Mouse (Mus musculus) cerebellum, adult 11-12 months (tissue): Measurements from ENCODE around the gene Usp25.

Source experiments
- DNase-seq: peaks from one replicate; pipeline ENCODE4 v3.0.0; 2022

Usp25 gene

GRCm38 (mm10) chr16:77013427-77014320 is at the start of gene Usp25:
Usp25 (plus strand) TSS chr16:77013706.
- peak; percentile 92 for DNase-seq

- no peak for DNase-seq
Measured at GRCm38 (mm10) chr16:76967593-76968275, 45.8 kb upstream of the Usp25 start.

GRCm38 (mm10) chr16:76971211-76971610 is 42.3 kb upstream of the Usp25 start:
- DNase-seq = no peak

- no peak for DNase-seq
Measured at GRCm38 (mm10) chr16:76976787-76977430, 36.6 kb upstream of the Usp25 start.

DNA sequence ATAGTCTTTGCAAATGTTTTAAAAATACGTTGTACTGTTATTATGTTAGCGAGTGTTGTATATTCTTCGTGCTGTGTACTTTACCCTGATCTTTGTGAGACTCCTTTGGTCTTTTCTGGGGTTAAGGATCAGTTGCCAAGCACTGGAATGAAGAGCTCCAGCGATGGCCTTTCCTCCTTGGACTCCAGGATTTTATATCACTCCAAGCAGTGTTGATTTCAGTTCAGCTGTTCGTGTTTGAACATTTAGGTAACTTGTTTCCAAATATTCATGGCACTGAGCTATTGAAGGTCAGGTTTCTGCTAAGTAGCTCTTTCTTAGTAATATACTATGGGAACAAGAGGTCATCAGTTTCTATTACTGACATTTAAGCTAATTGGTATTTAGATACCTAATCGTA is 29.8 kb upstream of the Usp25 start:
- no peak for DNase-seq

DNA sequence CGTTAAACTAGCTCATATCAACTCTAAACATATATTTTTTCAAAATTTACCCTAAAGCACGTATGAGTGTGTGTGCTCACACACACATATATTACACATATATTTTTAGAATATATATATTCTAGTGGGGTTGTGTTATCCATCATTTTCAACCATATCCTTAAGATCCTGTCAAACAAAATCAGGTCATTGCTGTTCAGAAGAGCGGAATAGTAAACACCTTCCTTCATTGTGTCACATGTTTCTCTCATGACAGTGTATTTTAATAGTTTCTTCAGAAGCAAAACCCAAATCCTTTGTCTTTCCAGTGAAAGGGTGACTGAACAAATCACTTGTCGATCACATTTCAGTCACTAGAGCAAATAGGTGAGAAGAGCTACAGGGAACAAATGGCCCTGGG is 25.8 kb upstream of the Usp25 start:
- DNase-seq = no peak

- DNase-seq = no peak
Measured at GRCm38 (mm10) chr16:77003900-77004299, 9.6 kb upstream of the Usp25 start.

DNA sequence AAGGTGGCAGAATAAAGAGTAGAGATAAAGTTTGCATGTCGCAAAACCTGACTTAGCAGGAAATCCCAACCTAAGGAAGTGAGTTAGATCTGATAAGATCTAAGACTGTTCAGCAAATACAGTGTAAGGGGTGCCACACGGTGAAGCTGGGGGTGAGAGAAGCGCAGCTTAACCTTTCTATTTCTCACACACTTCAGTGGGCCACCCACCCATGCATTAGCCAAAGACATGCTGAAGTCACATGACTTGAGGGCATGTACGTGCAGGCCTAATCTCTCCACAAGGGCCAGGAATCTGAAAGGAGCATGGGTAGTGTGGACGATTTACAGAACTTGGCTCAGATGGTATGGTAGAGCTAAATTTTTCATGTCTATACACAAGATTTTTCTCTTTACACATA is 4.3 kb upstream of the Usp25 start:
- DNase-seq = no peak

DNA sequence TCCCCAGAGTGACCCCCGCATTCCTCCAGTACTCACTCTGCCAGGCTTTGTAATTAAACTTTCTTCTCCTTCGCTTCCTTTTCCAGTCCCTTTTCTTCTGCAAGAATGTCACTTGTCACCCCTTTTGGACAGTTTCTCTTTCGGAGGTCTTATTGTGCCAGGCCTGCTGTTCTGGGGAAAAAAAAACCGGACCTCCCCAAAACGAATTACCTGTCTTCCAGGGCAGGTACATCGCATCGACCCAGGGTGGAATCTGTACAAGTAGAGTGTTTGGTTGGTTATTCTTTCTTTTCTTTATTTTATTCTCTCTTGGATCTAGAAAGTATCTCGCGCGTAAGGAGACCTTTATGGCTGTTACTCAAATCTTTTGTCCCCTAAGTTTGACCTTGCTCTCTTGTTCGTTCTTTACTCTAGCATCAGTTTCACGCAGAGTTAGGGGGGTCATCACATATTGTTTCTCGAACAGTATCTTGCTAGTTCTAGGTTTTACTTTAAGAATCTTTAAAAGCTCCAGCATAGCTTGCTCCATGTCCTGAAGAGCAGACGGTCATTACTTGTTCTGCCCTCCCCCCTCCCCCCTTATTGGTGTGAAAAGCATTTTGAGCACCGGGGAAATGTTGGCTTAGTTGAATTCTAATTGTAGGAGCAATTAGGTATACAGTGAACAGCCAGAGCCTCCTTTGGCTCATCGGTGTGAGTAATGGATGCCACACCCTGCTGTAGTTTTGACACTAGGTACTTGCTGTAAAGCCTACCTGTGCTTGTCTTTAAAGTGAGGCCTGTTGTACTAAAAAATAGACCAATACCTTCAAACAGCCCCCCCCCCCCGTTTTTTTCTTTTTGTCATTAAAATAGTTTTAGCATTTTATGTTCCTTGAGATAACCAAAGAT is 1.1 kb downstream of the Usp25 start:
- no peak for DNase-seq

- DNase-seq = no peak
Measured at GRCm38 (mm10) chr16:77015380-77016346, 2.2 kb downstream of the Usp25 start.

GRCm38 (mm10) chr16:77017931-77018330 is 4.4 kb downstream of the Usp25 start:
- no peak for DNase-seq

DNA sequence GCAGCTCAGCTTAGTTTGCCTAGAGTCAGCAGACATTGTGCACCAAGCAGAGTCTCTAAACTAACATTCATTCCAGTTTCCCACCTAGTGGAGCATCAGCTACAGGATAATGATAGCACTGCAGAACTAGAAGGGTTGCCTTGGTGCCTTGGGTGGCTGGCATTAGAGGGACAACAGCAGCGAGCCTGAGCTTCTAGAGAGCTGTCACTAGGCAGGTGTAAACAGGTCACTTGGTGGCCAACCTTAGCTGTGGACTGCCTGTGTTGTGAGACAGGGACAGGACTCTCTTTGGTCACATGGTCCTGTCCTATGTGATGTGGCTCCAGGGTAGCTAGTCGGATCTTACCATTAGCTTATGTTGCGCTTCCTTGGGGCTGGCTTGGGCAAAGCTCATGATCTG is 6.7 kb downstream of the Usp25 start:
- no peak for DNase-seq

DNA sequence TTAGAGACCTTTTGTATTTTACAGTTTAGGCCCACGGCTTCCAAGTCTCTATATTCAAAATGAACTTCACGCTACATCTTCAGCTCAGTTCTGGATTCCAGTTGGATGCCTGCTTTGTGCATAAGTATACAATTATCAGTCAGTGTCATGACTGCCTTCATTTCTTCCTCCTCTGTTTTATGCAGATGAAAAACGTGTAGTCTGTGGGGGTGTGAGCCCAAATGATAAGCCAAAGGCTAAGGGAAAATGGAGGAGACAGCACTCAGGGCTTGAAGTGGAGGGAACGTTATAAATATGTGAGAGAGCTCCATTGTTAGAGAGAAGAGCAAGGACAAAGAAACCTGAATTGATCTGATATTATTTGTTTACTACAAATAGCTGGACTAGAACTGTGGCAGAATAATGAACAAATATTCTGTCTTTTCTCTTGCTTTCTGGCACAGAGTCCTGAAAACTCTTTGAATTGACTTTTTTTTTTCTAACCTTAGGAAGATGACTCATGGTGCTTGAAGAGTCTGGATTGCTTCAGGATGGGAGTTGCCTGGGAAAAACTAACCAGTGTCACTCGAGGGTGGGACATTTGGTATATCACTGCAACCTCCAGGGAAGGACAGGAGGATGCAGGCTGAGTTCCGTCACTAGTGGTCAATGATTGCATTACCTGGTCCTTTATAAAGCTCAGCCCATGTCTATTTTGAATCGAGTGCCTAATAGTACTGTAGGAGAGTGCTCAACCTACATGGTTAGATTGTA is 10.3 kb downstream of the Usp25 start:
- no peak for DNase-seq

- DNase-seq = no peak
Measured at GRCm38 (mm10) chr16:77026099-77026498, 12.6 kb downstream of the Usp25 start.

DNA sequence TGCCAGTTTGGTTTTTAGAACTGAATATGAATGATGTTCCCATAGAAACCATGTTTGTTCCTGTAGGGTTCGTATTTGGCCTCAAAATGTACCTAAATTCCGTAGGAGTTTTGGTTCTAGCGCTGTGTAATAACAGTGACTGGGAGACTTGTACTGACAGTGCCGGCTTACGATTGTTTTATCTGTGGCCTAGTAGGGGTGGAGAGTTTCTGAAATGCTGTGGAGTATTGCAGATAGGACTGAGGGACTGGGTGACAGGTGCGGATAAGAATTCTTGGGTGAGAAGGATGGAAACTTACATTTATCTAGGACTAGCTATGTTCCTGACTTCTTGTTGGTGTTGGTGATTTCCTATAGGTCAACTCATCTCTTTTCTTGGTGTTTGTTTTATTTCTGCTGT is 13.4 kb downstream of the Usp25 start:
- no peak for DNase-seq

- DNase-seq = no peak
Measured at GRCm38 (mm10) chr16:77027976-77028686, 14.6 kb downstream of the Usp25 start.

- DNase-seq = peak; percentile 69
Measured at GRCm38 (mm10) chr16:77028687-77029417, 15.3 kb downstream of the Usp25 start.

DNA sequence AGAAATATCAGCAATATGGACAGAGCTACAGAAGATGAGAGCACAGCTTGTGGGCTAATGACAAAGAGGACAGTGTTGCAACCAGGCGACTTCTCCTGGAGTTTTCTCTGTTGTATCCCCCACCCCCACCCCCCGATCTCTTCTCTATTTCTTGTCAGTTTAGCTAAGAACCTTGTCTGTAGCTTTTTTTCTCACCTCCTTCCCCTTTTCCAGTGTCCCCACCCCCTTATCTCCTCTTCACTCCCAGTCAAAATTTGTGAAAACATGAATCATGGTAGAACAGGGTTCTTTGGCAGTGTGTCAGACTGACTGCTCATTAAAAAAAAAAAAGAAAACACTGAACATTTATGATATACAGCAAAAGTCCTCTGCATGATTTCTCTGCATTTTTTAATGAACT is 16.9 kb downstream of the Usp25 start:
- DNase-seq = no peak

DNA sequence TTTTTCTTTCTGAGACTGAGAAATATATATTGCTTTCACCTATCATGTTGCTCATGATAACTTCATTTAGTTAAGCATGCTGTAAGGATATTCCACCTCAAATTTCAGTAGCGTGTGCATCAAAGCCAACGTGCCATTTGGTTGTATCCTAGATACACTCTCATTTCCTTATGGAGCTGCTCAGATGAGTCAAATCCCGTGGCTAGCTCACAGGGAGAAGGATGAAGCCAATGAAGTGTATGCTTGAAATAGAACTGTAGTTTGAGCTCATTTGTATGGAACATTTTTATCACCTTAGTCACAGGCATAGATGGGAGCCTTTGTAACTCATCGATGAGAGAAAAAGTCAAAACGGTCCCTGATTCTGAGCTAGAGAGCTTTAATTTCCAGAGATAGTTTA is 20.8 kb downstream of the Usp25 start:
- DNase-seq = no peak
